Mouse (Mus musculus): ENCODE results near the gene Kcnd3.

The Kcnd3 gene

GRCm38 (mm10) chr3:105528860-105529259 is 76.7 kb downstream of the Kcnd3 start:
- DNase-seq (ENCODE audit: low read depth), result no peak

DNA sequence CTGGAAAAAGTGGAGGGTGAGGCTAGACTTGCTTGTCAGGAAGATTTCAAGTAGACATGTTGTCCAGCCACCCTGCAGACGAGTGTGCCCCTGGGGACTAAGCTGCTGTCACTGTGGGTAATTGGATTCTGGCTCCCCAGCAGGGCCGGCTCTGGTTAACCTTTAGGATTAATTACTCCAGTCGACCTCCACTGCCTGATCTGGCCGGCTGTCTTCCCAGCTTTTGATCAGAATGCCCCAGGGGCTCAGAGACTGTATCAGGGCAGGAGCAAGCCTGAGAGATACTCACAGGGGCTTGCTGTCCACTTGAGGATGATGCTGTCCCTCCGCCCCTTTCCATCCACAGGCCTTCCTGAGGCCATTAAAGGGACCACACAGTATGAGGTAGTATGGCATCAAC is 77.6 kb downstream of the Kcnd3 start:
- DNase-seq (ENCODE audit: low read depth), result no peak

DNA sequence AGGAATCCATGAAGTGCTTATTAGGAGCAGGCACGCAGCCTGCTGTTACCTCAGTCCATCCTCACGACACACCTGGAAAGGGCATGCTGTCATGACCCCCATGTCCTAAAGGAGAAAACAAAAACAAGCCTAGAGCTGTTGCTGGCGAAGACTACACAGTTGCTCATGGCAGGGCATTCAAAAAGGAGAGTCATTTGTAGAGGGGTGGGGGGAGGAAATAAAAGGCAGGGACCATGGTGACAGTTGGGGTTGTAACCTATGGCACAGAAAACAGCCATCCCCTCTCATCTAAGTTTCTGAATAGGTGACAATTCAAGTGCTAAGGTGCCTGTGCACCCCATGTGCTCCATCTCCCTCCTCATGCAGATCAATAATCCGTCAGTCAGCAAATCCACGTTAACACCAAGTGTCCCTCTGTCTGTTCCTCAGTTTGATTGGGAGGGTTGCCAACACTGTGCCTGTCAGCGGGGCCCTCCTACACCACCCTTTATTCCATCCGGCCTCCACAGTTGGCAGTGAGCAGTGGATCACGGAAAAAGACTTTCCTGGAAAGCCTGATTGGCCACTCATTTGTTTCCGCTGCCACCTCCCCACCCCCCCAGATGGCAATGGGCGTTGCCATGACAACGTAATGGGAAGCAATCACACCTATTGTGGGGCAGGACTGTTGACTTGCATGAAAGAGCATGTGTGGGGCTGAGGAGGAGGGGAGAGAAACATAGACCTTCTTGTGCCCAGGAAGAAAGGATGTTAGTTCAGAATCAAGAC is 78.4 kb downstream of the Kcnd3 start:
- no peak for DNase-seq (ENCODE audit: low read depth)

- DNase-seq (ENCODE audit: low read depth), result no peak
Measured at GRCm38 (mm10) chr3:105538406-105538805, 86.3 kb downstream of the Kcnd3 start.

GRCm38 (mm10) chr3:105538819-105539607 is 86.9 kb downstream of the Kcnd3 start:
- no peak for DNase-seq (ENCODE audit: low read depth)

- no peak for DNase-seq (ENCODE audit: low read depth)
Measured at GRCm38 (mm10) chr3:105542741-105543140, 90.6 kb downstream of the Kcnd3 start.

DNA sequence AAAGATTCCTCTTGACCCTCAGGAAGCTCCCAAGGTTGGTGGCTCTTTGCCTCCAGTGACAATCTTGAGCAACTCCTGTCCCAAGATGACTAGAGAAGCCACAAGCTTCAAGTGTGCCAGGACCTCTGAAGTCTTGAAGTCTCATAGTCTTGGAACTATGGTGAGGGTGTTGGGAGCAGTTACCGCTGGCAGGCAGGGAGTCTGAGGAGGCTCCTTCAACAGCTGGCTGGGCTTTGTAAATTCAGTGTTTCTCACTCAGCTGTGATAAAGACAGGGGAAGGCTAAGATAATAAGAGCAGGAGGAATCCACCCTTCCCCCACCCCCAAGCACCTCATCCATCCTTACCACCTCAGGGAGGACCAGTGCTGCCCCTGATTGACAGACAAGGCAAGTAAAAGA is 92.0 kb downstream of the Kcnd3 start:
- no peak for DNase-seq (ENCODE audit: low read depth)

- DNase-seq (ENCODE audit: low read depth), result no peak
Measured at GRCm38 (mm10) chr3:105546611-105547071, 94.5 kb downstream of the Kcnd3 start.

GRCm38 (mm10) chr3:105548074-105548771 is 96.1 kb downstream of the Kcnd3 start:
- no peak for DNase-seq (ENCODE audit: low read depth)

DNA sequence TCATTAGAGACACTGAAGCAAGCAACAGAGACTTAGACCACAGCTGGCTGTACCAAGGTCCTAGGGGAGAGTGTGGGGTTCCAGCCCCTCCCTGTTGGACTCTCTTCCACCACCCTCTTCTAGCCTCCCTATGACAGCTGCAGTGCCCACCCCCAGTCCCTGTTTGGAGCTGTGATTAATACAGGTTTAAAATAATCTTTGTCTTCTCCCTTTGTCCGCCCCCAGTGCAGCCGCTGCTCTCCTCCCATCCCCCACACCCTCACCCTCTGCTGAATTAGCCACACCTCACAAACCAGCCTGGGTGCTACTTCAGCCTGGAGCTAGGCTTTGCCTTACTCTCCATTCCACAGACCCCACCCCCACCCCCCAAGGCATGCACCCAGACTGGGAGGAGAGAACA is 107.3 kb downstream of the Kcnd3 start:
- DNase-seq (ENCODE audit: low read depth), result no peak

DNA sequence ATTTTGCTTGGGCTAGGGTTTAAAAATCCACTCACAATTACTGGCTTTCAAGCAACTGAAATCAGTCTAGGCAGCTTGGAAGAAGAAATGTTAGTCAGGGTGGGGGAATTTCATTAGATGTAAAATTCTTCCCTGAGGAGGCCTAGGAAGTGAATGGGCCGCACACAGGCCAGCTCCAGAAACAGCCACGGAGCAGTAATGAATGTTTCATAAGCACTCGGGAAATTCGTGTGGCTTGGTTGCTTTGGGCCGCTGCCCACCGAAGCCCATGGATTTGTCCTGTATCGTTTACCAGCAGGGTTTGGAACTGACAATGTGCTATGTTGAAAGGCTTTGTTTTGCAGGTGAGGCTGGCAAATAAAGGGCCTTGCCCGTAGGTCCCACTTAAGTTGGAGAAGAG is 114.8 kb downstream of the Kcnd3 start:
- no peak for DNase-seq (ENCODE audit: low read depth)

DNA sequence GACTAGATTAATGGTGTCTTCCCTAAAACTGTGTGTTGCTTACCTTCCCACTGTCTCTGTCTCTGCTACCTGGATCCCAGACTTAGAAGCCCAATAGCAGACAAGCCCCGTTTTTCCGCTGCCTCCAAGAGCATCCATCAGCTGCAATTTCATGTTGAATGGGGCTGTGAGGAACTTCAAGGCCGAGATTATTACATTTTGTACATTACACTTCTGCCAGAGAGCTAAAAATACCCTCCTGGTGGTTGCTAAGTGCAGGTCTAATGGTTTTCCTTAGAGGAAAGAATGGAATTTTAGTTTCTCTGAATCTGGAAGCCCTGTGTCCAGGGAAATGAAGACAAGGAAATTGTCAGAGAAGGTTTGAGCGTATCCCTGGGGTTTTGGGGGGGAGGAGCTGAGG is 115.3 kb downstream of the Kcnd3 start:
- no peak for DNase-seq (ENCODE audit: low read depth)

DNA sequence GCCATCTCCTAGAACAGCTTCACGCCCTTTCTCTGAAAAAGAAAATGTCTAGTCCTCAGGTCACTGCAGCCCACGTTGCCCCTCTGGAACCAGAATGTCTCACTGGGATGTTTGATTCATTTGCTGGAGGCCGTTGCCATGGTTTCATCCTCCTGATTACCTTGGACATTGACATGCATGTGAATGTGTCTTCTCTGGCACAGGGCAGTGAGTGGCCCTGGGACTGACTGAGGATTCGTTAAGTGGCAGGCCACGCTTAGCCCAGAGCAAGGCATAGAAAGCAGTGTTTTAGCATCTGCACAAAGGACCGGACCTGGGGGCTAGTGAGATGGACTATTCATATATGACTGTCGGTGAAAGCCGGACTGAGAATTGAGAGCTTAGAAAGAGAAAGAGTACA is 116.3 kb downstream of the Kcnd3 start:
- DNase-seq (ENCODE audit: low read depth), result no peak

DNA sequence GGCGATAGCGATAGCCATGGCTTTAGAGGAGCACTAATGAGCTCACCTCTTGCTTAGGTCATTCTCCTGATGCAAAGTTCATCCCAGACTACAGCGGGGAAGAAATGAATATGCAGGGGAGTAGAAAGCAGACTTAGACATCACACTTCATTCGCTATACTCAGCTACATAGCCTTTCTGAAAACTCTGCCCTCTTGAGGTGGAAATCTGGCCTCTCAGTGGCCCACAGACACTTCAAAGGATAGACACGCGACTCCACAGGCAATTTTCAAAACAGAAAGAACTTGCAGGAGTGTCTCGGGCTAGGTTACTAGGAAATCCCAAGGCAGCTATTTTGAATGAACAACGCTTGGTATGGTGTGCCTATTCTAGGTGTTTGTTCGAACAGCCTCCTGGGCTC is 116.7 kb downstream of the Kcnd3 start:
- DNase-seq (ENCODE audit: low read depth), result no peak

DNA sequence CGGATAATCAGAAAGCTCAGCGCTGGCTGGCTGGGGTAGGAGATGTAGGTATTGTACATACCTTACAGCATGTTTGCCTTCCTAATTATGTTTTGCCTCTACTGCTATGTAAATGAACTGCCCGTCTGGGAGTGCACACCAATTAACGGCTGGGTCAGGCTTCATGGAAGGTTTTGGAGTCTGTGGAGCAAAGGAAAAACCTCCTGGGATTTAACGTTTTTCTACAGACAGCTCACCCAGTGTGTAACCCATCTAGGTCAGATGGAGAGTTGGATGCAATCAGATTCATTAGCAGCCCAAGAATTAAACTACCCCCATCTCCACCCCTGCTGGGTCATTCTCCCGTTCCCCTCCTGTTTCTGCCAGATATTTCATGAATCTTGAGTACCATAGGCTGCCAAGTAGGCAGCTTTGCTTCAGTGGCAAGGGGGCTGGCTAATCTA is 117.2 kb downstream of the Kcnd3 start:
- no peak for DNase-seq (ENCODE audit: low read depth)

GRCm38 (mm10) chr3:105569950-105570349 is 117.8 kb downstream of the Kcnd3 start:
- no peak for DNase-seq (ENCODE audit: low read depth)

- DNase-seq (ENCODE audit: low read depth), result no peak
Measured at GRCm38 (mm10) chr3:105570818-105571217, 118.7 kb downstream of the Kcnd3 start.

GRCm38 (mm10) chr3:105571944-105572343 is 119.8 kb downstream of the Kcnd3 start:
- DNase-seq (ENCODE audit: low read depth), result no peak

- no peak for DNase-seq (ENCODE audit: low read depth)
Measured at GRCm38 (mm10) chr3:105573156-105573555, 121.0 kb downstream of the Kcnd3 start.

DNA sequence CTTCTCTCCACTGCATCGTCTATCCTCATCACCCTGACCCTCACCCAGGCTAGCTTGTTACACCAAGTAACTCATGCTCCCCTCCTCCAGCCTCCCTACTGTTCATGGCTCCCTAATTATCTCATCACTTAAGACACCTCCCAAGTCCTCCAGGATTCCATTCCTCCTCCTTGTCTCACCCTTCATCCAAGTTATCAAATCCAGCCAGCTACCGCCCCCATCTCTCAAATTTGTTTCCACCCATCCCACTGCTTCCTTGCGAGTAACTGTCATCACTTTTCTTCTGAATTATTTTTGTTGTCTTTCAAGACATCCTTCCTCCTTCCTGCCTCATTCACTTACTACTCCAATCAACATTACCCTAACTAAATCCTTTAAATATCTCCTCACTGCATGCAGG is 126.2 kb downstream of the Kcnd3 start:
- no peak for DNase-seq (ENCODE audit: low read depth)

DNA sequence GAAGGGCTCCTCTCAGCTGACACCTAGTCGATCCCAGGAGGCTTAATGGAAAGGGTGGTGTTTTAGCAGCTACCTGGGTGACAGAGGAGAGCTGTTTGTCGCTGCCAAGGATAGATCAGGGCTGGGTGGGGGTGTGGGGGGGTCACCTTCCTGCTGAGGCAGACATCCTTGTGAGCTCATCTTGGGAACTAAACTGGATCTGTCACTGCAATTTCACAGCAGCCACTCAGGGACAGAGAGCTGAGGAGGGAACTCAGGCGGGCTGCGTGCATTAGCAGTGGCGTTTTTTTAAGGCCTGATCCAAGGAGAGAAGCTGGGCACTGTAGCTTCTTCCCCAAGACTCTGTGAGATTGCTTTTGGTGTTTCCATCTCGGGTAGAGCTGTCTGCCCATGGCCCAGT is 129.0 kb downstream of the Kcnd3 start:
- no peak for DNase-seq (ENCODE audit: low read depth)

DNA sequence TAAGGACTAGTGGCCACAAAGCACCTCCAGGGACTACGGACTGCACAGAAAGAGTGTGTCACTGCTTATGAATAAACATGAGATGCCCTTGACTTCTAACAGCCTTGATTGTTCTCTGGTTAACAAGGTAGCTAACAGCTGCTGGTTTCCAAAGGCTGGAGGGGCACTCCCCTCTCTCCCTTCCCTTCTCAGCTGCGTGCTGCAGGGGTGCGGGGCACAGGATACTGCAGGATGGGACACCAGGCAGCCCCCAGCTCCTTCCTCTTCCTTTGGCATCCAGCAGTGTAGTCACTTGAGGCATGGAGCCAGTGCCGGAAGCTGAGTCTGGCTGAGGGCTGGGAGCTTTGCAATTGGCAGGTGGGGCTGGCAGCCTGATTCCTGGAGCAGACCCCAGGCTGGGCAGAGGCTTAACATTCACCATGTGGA is 133.6 kb downstream of the Kcnd3 start:
- DNase-seq (ENCODE audit: low read depth), result no peak

Measured in fibroblast of lung, adult 2 months (primary cell).